Mouse (Mus musculus) left cerebral cortex, postnatal 36 days (tissue): Measurements from ENCODE around the gene Sppl2b. TPM values are rescaled to one million over a fixed set of nuclear protein-coding genes. Genes with fewer than 3 reads are reported as not detected.
A peak's percentile ranks its signal among the peaks of the same experiment; 100 is the strongest.

Source experiments
- DNase-seq, 2 experiments: peaks; one replicate each; pipeline ENCODE4 v3.0.0; 2021 to 2022; ENCODE audit warnings: low spot score in 2 of 2, mixed read lengths in 1 of 2
- intact Hi-C: fragments of 180-260 bp; cut with DNase I; formaldehyde crosslinking; loops from one replicate; pipeline ENCODE4 v1.15.1; 2025
- microRNA-seq: library from miRNA; unstranded; fragments of <30 nt; microRNA quantifications from one replicate; pipeline ENCODE4 v1.2.0, GENCODE M21; 2022
- total RNA-seq, 2 experiments: library from RNA; stranded (reverse); gene quantifications; 2 replicates each; pipeline ENCODE4 v1.2.3; 2021

The Sppl2b gene
- total RNA-seq, 2 experiments from 2014 or later: 53.2 to 66.1 TPM

DNA sequence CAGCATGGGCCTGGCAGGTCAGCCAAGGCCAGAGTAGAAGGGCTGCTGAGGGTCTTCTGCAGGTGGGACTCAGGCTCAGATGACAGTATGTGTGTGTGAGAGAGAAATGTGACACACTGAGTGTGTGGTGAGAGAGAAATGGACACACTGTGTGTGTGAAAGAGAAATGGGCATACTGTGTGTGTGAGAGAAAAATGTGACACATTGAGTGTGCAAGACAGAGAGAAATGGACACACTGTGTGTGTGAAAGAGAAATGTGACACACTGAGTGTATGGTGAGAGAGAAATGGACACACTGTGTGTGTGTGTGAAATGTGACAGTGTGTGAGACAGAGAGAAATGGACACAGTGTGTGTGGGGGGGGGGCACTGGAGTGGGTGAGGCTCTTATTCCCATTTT, 56.8 kb downstream of the Sppl2b start:
- no peak for DNase-seq
- intact Hi-C loops: loop anchor here (10.0 kb wide), 1 partner anchor 173 kb away; no protein-coding TSS in a partner anchor

DNA sequence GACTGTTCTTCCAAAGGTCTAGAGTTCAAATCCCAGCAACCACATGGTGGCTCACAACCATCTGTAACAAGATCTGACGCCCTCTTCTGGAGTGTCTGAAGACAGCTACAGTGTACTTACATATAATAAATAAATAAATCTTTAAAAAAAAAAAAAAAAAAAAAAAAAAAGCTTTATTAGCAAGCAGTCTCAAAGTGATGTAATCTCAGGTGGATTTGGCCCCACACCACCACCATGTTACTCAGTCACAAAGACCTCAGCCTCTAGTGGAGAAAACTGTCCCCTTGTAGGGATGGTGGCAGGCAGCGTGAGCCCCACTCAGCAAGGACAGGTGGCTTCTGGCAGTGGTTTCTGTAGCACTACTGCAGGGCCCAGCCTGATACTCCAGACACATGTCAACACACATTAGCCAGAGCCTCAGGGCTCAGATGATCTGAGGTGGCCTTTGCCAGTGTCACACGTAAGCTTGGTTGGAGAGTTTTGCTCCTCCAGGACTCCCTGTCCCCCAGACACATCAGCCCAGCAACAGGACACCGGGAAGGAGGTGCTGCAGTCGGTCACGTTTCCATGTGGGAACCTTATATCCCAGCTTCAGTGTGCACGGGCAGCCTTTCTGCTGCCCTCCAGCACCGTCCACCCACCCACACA, 58.4 kb downstream of the Sppl2b start:
- intact Hi-C loops: loop anchor here (10.0 kb wide), 1 partner anchor 171 kb away; no protein-coding TSS in a partner anchor
- no peak for DNase-seq

DNA sequence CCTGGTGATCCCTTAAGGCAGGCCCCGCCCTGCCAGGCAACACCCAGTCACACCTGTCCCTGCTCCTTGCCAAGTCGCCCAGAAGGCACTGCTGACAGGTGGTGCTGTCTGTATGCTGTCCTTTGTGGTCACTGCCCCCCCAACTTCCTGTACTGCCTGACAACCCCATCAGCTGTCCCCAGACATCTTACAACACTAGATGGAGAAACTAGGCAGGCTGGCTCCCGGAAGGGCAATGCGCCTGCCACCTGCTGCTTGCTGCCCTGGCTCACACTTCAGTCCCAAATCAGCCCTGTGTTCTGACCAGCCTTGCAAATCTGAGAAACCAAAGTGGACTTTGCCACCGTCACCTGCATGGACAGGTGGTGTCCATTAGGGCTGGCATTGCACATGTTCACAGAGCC, 59.2 kb downstream of the Sppl2b start:
- DNase-seq: no peak
- intact Hi-C loops: loop anchor here (10.0 kb wide), 1 partner anchor 171 kb away; no protein-coding TSS in a partner anchor

DNA sequence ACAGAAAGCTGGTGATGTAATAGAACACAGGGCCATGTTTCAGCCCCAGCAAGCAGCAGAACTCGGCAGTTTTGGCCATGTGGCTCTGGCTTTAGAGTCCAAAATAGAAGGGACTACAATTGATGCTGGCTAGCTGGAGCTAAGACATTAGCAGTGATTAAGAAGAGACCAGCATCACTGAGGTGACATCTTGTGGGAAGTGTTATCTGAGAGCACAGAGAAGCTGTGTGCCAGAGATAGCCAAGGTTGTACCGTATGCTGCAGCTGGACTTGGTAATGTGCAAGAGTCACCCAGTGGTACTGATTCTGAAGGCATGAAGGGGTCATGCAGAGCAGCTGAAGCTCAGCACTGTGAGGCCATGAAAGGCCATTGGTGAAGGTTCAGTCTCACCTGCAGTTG, 60.2 kb downstream of the Sppl2b start:
- no peak for DNase-seq
- intact Hi-C loops: loop anchor here (10.0 kb wide), 1 partner anchor 170 kb away; no protein-coding TSS in a partner anchor

DNA sequence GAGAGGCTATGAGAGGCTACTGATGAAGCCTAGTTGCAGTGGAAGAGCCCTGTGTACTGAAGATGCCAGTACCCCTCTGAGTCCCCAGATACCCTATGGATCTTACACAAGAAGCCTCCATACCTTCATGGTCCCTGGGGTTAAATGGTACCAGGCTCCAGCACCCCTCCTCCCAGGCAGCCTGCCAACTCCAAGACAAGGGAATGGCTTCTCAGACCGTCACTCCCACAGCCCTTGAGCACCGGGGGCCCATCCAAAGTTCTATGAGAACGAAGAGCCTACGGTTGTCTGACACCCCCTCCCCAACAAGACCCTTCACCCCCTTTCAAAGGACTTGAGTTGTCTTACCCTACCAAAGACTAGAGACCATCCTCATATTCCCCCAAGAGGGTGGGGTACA, 60.7 kb downstream of the Sppl2b start:
- no peak for DNase-seq
- intact Hi-C loops: loop anchor here (10.0 kb wide), 1 partner anchor 169 kb away; no protein-coding TSS in a partner anchor

DNA sequence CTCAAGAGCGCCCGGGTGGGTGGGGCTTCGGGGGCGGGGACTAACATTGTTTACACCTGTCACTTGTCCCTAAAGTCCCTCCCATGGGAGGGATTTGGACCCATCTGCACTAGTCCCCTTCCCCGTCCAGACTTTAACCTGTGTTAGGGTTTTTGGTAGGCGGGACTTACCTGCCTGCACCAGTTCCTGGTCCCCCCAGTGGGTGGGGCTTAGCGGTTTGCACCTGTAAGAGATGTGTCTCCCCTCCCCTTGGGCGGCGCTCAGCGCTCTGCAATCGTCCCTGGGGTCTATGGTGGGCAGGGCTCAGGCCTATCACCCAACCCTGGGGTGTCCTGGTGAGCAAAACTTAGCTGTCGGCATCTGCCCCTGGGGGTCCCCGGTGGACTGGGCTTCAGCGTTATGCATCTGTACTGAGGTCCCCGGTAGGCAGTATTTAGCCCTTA, 62.3 kb downstream of the Sppl2b start:
- DNase-seq: no peak
- intact Hi-C loops: loop anchor here (10.0 kb wide), 1 partner anchor 167 kb away; no protein-coding TSS in a partner anchor

DNA sequence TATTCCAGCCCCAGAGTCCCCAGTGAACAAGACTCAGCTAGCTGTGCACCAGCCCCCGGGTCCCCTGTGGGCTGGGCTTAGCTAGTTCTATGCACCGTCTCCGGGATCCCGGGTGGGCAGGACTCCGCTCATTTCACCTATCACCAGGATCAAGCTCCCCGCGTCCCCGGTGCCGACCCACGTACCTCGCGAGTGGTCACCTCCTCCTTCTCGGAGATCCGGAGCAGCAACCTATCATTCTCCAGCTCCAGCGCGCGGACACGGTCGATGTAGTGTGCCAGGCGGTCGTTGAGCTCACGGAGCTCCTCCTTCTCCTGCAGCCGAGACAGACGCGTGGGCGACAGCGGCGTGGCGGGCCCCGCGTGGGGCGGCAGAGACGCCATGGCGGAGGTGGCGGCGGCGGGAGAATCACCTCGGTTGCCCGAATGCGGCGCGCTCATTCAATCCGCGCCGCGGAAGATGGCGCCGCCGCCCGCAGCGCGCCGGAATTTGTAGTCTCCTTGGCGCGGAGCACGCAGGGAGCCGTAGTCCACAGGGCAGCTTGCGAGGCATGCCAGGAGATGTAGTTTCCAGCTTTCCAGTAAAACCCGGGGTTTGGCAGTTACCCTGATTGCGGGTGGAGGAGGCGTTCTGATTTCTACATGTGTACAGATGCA, 62.8 kb downstream of the Sppl2b start, which contains the start of gene Lmnb2:
TSS of gene Lmnb2 (minus strand) at position 467 of the 656 bp plus-strand sequence.
- DNase-seq: peak; percentile 87 to 89
- intact Hi-C loops: loop anchor here (10.0 kb wide), 1 partner anchor 167 kb away; no protein-coding TSS in a partner anchor

Small RNA genes within 50 kb of the gene (microRNA-seq; reads per million reads assigned to microRNA genes)
- 4.8 reads per million, percentile 16 among the genes with 10 or more reads in this experiment for gene Mir1982

Other genes starting within 250 kb of the Sppl2b start
- 1 to 10 TPM; 2.6 to 3.6 TPM for gene Gm49322, start 249.3 kb upstream of the Sppl2b start, total RNA-seq
- 100 to 1,000 TPM; 208 to 256 TPM for gene Csnk1g2, start 232.4 kb upstream of the Sppl2b start, total RNA-seq
- gene Btbd2, start 198.2 kb upstream of the Sppl2b start, total RNA-seq: 100 to 1,000 TPM in 1 of 2 experiments, 10 to 100 TPM in 1; 93.4 to 100 TPM
- 10 to 100 TPM; 39.9 to 42.0 TPM for gene Mknk2, start 177.2 kb upstream of the Sppl2b start, total RNA-seq
- gene Mob3a, start 153.3 kb upstream of the Sppl2b start, total RNA-seq: 10 to 100 TPM; 14.0 TPM
- gene Izumo4, start 153.1 kb upstream of the Sppl2b start, total RNA-seq: 10 to 100 TPM; 36.7 to 47.3 TPM
- gene Ap3d1, start 113.0 kb upstream of the Sppl2b start, total RNA-seq: 100 to 1,000 TPM; 133 to 160 TPM
- gene Dot1l, start 100.1 kb upstream of the Sppl2b start, total RNA-seq: 10 to 100 TPM; 37.2 to 65.0 TPM
- gene Sf3a2, start 57.1 kb upstream of the Sppl2b start, total RNA-seq: 10 to 100 TPM; 44.3 to 53.0 TPM
- 10 to 100 TPM; 53.5 to 63.2 TPM for gene Plekhj1, start 56.6 kb upstream of the Sppl2b start, total RNA-seq
- 1 to 10 TPM; 1.2 to 2.0 TPM for gene Amh, start 50.0 kb upstream of the Sppl2b start, total RNA-seq
- 1 to 10 TPM; 5.5 to 5.6 TPM for gene Jsrp1, start 41.8 kb upstream of the Sppl2b start, total RNA-seq
- 100 to 1,000 TPM; 507 to 583 TPM for gene Oaz1, start 28.6 kb upstream of the Sppl2b start, total RNA-seq
- 10 to 100 TPM; 38.5 to 46.7 TPM for gene Lingo3, start 11.2 kb upstream of the Sppl2b start, total RNA-seq
- gene Lsm7, start 66 bp upstream of the Sppl2b start, total RNA-seq: 10 to 100 TPM; 34.2 to 44.0 TPM
- under 1 TPM in 1 of 2 experiments, not detected in 1; 0.32 TPM for gene Tmprss9, start 16.6 kb downstream of the Sppl2b start, total RNA-seq
- 100 to 1,000 TPM; 120 to 153 TPM for gene Timm13, start 45.7 kb downstream of the Sppl2b start, total RNA-seq
- gene Lmnb2, start 63.0 kb downstream of the Sppl2b start, total RNA-seq: 10 to 100 TPM; 17.6 to 21.2 TPM
- gene Gadd45b, start 74.8 kb downstream of the Sppl2b start, total RNA-seq: 10 to 100 TPM; 17.4 to 23.9 TPM
- 100 to 1,000 TPM in 1 of 2 experiments, 10 to 100 TPM in 1; 97.9 to 136 TPM for gene Gng7, start 159.7 kb downstream of the Sppl2b start, total RNA-seq
- gene Diras1, start 170.4 kb downstream of the Sppl2b start, total RNA-seq: 100 to 1,000 TPM; 102 to 111 TPM
- 10 to 100 TPM; 66.9 to 74.2 TPM for gene Slc39a3, start 182.2 kb downstream of the Sppl2b start, total RNA-seq
- 100 to 1,000 TPM; 169 to 176 TPM for gene Sgta, start 204.9 kb downstream of the Sppl2b start, total RNA-seq
- 10 to 100 TPM; 47.0 to 49.8 TPM for gene Thop1, start 214.8 kb downstream of the Sppl2b start, total RNA-seq
- gene Creb3l3, start 243.6 kb downstream of the Sppl2b start, total RNA-seq: under 1 TPM; 0.23 to 0.72 TPM